ENCODE assay signal across 8 mouse cellular contexts in genomic region chr13:62684608-62685286, GRCm38 (mm10).
DNase-seq lines count a peak whose midpoint lies in the region; ATAC-seq and TF ChIP-seq lines count a peak whose summit lies in the region.
"Not testable (repeated sequence)": the region's sequence is repeated elsewhere in the genome, so short reads cannot be mapped to it uniquely, and the experiment has no call there.

No protein-coding gene starts in this region.

- not testable (repeated sequence) for H3K4me1 ChIP-seq in hindbrain, embryonic 14.5 days (replicated peaks; ENCODE audit: control insufficient read depth, insufficient read depth, low read length); lung, postnatal 0 days (ENCODE audit: insufficient read depth, low read depth, low read length)

- 2% methylated on average over 16 of the region's 20 CpGs for WGBS in hindbrain, embryonic 14.5 days
- WGBS in lung, postnatal 0 days = under 1% methylated on average over 15 of the region's 20 CpGs

- not testable (repeated sequence) for TF ChIP-seq EP300 in lung, postnatal 0 days (IDR thresholded peaks at IDR 0.05)

- not testable (repeated sequence) for H3K36me3 ChIP-seq in hindbrain, embryonic 14.5 days (replicated peaks; ENCODE audit: control insufficient read depth, insufficient read depth); lung, postnatal 0 days (ENCODE audit: insufficient read depth, low read length)

- peak; percentile 100 for ATAC-seq in hindbrain, embryonic 14.5 days (ENCODE audit: low FRiP score)
- ATAC-seq in lung, postnatal 0 days = peak; percentile 99

- peak overlapping the region; percentile 45 for H3K4me3 ChIP-seq in hindbrain, embryonic 14.5 days (replicated peaks; ENCODE audit: low read length)
- peak overlapping the region; percentile 36 for H3K4me3 ChIP-seq in lung, postnatal 0 days (ENCODE audit: low read depth, low read length)

- DNase-seq in R1 (ENCODE audit: low read depth, low spot score) = peak; percentile 80
- DNase-seq in cerebellum, postnatal 36 days = peak; percentile 8 to 37
- DNase-seq in frontal cortex, postnatal 36 days (ENCODE audit: low spot score in 2 of 2) = peak; percentile 31 to 61
- peak; percentile 66 for DNase-seq in hindbrain, embryonic 14.5 days (ENCODE audit: low spot score)
- peak; percentile 38 to 45 for DNase-seq in layer of hippocampus, postnatal 14 days (ENCODE audit: low spot score in 2 of 2)
- DNase-seq in lung, postnatal 0 days (ENCODE audit: low spot score) = peak; percentile 30
- peak; percentile 8 for DNase-seq in ovary, adult 18-20 months (ENCODE audit: low spot score)
- DNase-seq in thymus, postnatal 10 days (ENCODE audit: low spot score in 2 of 2) = peak; percentile 9 to 22

- peak overlapping the region; percentile 57 for H3K4me2 ChIP-seq in hindbrain, embryonic 14.5 days (replicated peaks)
- H3K4me2 ChIP-seq in lung, postnatal 0 days (replicated peaks; ENCODE audit: low read depth, low read length) = peak overlapping the region; percentile 48

- H3K9me3 ChIP-seq in hindbrain, embryonic 14.5 days (ENCODE audit: control insufficient read depth, low read length) = peaks cover 15% of the 10 kb centered on the region
- H3K9me3 ChIP-seq in lung, postnatal 0 days (ENCODE audit: low read length) = not testable (repeated sequence)

- H3K9ac ChIP-seq in hindbrain, embryonic 14.5 days = peak overlapping the region; percentile 66
- 0 out of 2 replicates have a peak overlapping the region, but pooled peaks have one; percentile 3 for H3K9ac ChIP-seq in lung, postnatal 0 days (replicated peaks; ENCODE audit: low read depth)

- not testable (repeated sequence) for TF ChIP-seq CTCF in lung, postnatal 0 days (IDR thresholded peaks at IDR 0.05)

- not testable (repeated sequence) for H3K27me3 ChIP-seq in hindbrain, embryonic 14.5 days (ENCODE audit: control insufficient read depth, insufficient read depth, low read length); lung, postnatal 0 days (replicated peaks; ENCODE audit: insufficient read depth, low read length)

- peak overlapping the region; percentile 68 for H3K27ac ChIP-seq in hindbrain, embryonic 14.5 days
- not testable (repeated sequence) for H3K27ac ChIP-seq in lung, postnatal 0 days (ENCODE audit: low read length)

Comparison
In these comparisons a context has a peak if more than half of its experiments do, and no peak if none do; other contexts are left out.
1. DNase-seq: peak in every context shown above with its lines; median percentile 80 in R1; 66 in hindbrain, embryonic 14.5 days; 46 in frontal cortex, postnatal 36 days; 42 in layer of hippocampus, postnatal 14 days; 30 in lung, postnatal 0 days; 22 in cerebellum, postnatal 36 days; 16 in thymus, postnatal 10 days; 8 in ovary, adult 18-20 months.